Mouse (Mus musculus): ENCODE measurements around the gene Krtap22-2.
"Not testable (repeated sequence)": the region's sequence is repeated elsewhere in the genome, so short reads cannot be mapped to it uniquely, and the experiment has no call there.

Krtap22-2 gene

DNA sequence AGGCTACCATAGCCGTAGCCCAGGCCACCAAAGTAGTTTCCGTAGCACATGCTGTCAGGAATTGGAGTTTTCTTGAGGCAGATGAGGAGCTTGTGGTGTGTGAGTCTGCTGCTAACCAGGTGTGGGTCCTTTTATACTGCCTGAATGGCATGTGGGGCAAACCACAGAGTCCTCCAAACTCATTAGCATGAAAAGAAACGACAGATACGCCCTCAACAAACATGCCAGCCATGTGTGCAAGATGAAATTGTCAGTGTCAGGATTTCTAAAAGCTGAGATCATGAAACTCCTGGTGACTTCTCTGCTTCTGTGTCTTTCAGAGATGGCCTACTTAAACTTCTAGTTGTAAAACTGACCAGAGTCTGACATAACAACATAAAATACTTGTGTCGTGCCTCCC lies at the start of gene Krtap22-2:
Gene Krtap22-2, minus strand, starts transcription at position 101 of the 400 bp plus-strand sequence.
- peak; percentile 26 for DNase-seq (ENCODE audit: low read depth, low spot score)

DNA sequence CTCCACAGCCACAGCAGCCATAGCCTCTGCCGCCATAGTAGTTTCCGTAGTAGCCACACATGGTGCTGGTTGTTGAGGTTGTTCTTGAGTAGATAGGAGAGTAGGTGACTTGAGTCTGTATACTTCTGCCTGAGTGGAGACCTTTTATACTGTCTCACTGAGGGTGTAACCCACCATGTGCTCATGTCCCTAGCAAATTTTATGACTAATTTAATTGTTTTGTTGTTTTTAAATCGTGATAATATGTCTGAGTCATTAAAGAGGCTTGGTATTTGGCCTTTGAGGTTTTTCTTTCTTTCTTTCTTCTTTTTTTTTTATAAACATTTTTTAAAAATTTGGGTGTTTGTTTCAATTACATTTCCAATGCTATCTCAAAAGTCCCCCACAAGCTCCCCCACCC lies 37.2 kb upstream of the Krtap22-2 start, which contains the start of gene Krtap6-5:
Gene Krtap6-5, minus strand, starts transcription at position 101 of the 400 bp plus-strand sequence.
- DNase-seq (ENCODE audit: low read depth, low spot score) = no peak

DNA sequence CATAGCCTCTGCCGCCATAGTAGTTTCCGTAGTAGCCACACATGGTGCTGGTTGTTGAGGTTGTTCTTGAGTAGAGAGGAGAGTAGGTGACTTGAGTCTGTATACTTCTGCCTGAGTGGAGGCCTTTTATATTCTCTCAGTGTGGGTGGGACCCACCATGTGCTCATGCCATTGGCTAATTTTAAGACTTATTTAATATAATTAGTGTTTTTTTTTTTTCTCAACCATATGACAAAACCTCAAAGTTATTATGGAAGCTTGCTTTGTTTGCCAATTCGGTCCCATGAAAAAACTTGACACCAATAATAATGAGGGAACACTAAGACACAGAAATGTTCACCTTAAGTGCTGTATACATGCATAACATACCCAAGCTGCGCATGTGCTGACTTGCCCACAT lies 30.8 kb upstream of the Krtap22-2 start, which contains the start of gene Gm10228:
Gene Gm10228, minus strand, starts transcription at position 101 of the 400 bp plus-strand sequence.
- not testable (repeated sequence) for DNase-seq (ENCODE audit: low read depth, low spot score)

DNA sequence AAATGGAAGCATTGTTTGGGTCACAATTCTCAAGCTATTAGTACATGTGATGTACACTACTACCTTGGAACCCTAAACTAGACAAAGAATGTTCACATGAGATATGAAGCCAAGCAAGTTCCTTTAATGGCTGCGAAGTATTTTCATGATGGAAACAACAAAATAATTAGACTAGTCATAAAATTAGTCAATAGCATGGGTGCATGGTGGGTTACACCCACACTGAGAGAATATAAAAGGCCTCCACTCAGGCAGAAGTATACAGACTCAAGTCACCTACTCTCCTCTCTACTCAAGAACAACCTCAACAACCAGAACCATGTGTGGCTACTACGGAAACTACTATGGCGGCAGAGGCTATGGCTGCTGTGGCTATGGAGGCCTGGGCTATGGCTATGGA lies 20.8 kb upstream of the Krtap22-2 start, which contains the start of gene Krtap6-1:
Gene Krtap6-1, plus strand, starts transcription at position 301 of the 400 bp plus-strand sequence.
- DNase-seq (ENCODE audit: low read depth, low spot score) = not testable (repeated sequence)

DNA sequence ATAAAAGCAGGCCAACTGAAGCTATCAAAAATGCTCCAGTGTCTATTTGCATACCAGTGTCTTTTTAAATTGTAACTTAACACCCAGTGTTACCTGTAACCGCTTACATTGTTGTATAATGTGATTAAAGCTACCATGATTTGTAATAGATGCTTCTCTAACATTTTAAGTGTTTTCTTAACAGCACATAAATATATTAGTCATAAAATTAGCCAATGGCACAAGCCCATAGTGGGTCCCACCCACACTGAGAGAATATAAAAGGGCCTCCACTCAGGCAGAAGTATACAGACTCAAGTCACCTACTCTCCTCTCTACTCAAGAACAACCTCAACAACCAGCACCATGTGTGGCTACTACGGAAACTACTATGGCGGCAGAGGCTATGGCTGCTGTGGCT lies 4.4 kb upstream of the Krtap22-2 start, which contains the start of gene Gm10229:
Gene Gm10229, plus strand, starts transcription at position 301 of the 400 bp plus-strand sequence.
- DNase-seq (ENCODE audit: low read depth, low spot score) = not testable (repeated sequence)

DNA sequence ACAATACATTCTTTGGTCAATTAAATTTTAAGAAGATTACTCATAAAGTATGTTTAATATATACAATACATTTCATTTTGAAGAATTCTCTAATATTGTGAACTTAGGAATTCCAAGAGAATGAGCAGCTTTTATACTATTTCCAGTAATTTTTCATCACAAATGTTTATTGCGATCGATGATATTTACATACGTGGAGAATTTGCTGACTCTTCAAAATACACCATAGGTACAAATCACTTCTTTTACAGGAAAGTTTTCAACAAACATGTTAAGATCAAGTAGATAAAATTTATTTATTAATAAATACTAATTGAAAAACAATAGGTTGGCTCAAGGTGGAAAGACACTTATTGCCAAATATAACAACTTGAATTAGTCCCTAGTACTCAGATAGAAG lies 3.4 kb upstream of the Krtap22-2 start:
- no peak for DNase-seq (ENCODE audit: low read depth, low spot score)

DNA sequence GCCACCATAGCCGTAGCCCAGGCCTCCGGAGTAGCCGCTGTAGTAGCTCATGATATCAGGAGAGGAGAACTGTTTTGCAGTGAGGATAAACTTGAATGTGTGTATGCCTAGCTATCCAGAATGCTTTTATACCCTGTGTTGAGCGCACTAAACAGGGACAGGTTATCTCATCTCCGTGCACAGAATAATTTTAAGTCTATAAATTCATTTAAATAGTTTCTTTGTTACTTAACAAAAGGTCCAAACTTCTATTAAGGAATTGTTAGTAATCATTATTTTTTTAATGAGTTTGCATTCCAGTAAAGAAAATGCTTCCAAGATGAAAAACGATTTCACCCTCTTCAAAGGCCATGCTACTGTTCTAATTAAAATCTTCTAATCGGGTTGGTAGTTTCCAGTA lies 47.8 kb downstream of the Krtap22-2 start, which contains the start of gene Krtap16-3:
Gene Krtap16-3, minus strand, starts transcription at position 101 of the 400 bp plus-strand sequence.
- no peak for DNase-seq (ENCODE audit: low read depth, low spot score)
